Mouse (Mus musculus): ENCODE measurements around the gene Bcr. TPM values are rescaled to one million over a fixed set of nuclear protein-coding genes. Genes with fewer than 3 reads are reported as not detected.

Gene Bcr
- polyA plus RNA-seq, 1 experiment from 2014 or later = 1.8 TPM

GRCm38 (mm10) chr10:75070281-75070976 lies 10.0 kb downstream of the Bcr start:
- H3K27me3 ChIP-seq (ENCODE audit: control insufficient read depth, insufficient read depth, low read depth, low read length) = no peaks in the 10 kb centered on the region
- no peak overlapping the region for H3K27ac ChIP-seq (ENCODE audit: low read length)
- ATAC-seq (ENCODE audit: low read depth) = no peak
- no peaks in the 10 kb centered on the region for H3K36me3 ChIP-seq (ENCODE audit: control insufficient read depth, insufficient read depth)
- peaks cover 10% of the 10 kb centered on the region for H3K4me1 ChIP-seq (ENCODE audit: control insufficient read depth, low read depth, low read length)
- H3K4me2 ChIP-seq (ENCODE audit: low read depth, low read length) = no peak overlapping the region
- H3K9ac ChIP-seq (ENCODE audit: low read depth, low read length) = no peak overlapping the region
- WGBS (ENCODE audit: insufficient replicate concordance) = 46% methylated on average over 11 of the region's 11 CpGs
- H3K4me3 ChIP-seq (ENCODE audit: low read depth, low read length) = no peak overlapping the region
- H3K9me3 ChIP-seq (replicated peaks; ENCODE audit: control insufficient read depth, low read length) = no peaks in the 10 kb centered on the region

DNA sequence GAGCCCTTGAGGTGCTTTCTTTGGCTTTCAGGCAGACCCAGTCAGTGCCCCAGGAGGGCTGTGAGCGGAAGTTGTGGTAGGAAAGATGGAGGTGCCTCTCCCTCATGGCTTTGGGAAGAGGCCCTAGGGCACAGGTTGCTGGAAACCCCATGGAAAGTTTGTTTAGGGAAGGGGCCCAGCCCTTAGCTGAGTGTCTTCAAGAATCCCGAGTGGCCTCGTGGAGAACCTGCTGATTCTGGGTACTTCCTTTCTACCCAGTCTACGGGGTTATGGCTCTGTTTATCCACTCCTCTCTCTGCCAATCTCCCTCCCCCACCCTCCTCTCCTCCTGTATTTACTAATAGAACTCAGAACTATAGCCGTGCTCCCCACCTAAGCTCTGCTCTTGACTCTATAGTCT lies 15.3 kb downstream of the Bcr start:
- no peaks in the 10 kb centered on the region for H3K36me3 ChIP-seq (ENCODE audit: control insufficient read depth, insufficient read depth)
- H3K4me2 ChIP-seq (ENCODE audit: low read depth, low read length) = no peak overlapping the region
- no peaks in the 10 kb centered on the region for H3K9me3 ChIP-seq (replicated peaks; ENCODE audit: control insufficient read depth, low read length)
- H3K27ac ChIP-seq (ENCODE audit: low read length) = no peak overlapping the region
- 44% methylated on average over 5 of the region's 5 CpGs for WGBS (ENCODE audit: insufficient replicate concordance)
- no peak overlapping the region for H3K4me3 ChIP-seq (ENCODE audit: low read depth, low read length)
- no peak for ATAC-seq (ENCODE audit: low read depth)
- H3K4me1 ChIP-seq (ENCODE audit: control insufficient read depth, low read depth, low read length) = peaks cover 17% of the 10 kb centered on the region
- H3K27me3 ChIP-seq (ENCODE audit: control insufficient read depth, insufficient read depth, low read depth, low read length) = no peaks in the 10 kb centered on the region
- H3K9ac ChIP-seq (ENCODE audit: low read depth, low read length) = no peak overlapping the region

DNA sequence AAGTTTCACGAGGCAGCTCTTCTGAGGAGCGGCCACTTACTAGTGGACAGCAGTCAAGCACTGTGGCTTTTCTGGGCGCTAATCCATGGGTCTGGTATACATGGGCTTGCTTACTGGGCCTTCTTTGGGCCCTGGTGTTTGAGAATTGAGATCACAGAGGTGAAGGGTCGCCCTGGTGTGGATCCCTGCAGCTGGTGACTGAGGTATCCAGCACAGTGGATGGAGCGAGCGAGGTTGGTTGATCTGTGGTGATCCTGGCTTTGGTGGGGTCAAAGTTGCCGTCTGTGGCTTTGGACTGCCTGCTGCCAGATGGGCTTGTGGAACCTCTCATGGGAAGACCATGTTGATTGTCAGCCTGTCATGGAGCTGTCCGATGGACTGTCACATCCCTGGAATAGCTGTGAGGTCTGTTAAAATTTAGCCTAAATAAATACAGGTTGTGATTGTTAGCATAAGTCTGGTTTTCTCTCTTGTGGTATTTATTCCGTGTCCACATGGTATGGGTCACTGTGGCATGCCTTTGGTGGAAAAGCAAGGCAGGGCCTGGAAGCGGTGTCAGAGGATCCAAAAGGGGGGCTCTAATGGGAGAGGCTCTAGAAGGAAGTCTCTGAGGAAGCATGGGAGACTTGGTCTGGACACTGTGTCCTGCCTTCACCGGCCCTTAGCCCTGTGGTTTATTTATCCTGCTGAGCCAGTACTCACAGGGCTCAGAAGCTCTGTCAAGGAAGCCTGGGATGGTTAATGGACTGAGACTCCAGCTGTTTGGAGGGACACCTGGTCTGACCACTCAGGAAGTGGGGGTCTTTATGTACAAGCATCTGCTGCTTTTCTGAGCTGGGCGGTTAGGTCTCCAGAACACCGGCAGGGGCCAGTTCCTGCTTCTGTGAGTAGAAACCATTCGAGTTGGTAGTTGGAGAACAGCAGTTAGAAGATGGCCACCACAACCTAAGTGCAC lies 18.1 kb downstream of the Bcr start:
- H3K4me3 ChIP-seq (ENCODE audit: low read depth, low read length) = no peak overlapping the region
- H3K4me1 ChIP-seq (ENCODE audit: control insufficient read depth, low read depth, low read length) = peaks cover 17% of the 10 kb centered on the region
- no peak overlapping the region for H3K9ac ChIP-seq (ENCODE audit: low read depth, low read length)
- no peaks in the 10 kb centered on the region for H3K36me3 ChIP-seq (ENCODE audit: control insufficient read depth, insufficient read depth)
- 40% methylated on average over 14 of the region's 14 CpGs for WGBS (ENCODE audit: insufficient replicate concordance)
- ATAC-seq (ENCODE audit: low read depth) = peak; percentile 77
- peak overlapping the region; percentile 73 for H3K27ac ChIP-seq (ENCODE audit: low read length)
- no peaks in the 10 kb centered on the region for H3K9me3 ChIP-seq (replicated peaks; ENCODE audit: control insufficient read depth, low read length)
- no peaks in the 10 kb centered on the region for H3K27me3 ChIP-seq (ENCODE audit: control insufficient read depth, insufficient read depth, low read depth, low read length)
- H3K4me2 ChIP-seq (ENCODE audit: low read depth, low read length) = no peak overlapping the region

DNA sequence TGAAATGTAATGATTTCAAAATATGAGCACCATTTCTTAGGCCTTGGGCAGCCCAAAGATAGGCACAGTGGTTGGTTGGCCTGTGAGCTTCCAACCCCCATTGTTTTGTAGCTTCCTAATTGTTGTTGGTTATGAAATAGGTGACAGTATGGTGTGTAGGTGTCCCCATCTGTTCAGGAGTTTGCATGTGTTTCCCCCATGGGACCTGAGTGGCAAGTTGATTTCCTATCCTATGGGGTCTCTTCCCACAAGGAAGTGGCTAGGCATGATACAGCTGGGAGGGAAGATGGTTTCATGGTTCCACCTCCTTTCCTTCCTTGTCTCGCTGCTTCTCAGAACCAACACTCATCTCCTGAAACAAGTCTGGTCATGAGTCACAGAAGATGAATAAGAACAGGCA lies 24.9 kb downstream of the Bcr start:
- Histone ChIP-seq H3K36me3 (ENCODE audit: control insufficient read depth, insufficient read depth) (no peaks in the 10 kb centered on the region), H3K9ac (ENCODE audit: low read depth, low read length) (no peak overlapping the region), H3K4me2 (ENCODE audit: low read depth, low read length) (no peak overlapping the region), H3K9me3 (replicated peaks; ENCODE audit: control insufficient read depth, low read length) (no peaks in the 10 kb centered on the region), H3K27ac (ENCODE audit: low read length) (no peak overlapping the region), H3K27me3 (ENCODE audit: control insufficient read depth, insufficient read depth, low read depth, low read length) (no peaks in the 10 kb centered on the region), H3K4me3 (ENCODE audit: low read depth, low read length) (no peak overlapping the region), H3K4me1 (ENCODE audit: control insufficient read depth, low read depth, low read length) (no peaks in the 10 kb centered on the region)
- 39% methylated on average over 1 of the region's 1 CpGs for WGBS (ENCODE audit: insufficient replicate concordance)
- ATAC-seq (ENCODE audit: low read depth) = no peak

- no peak overlapping the region for H3K4me2 ChIP-seq (ENCODE audit: low read depth, low read length)
- H3K36me3 ChIP-seq (ENCODE audit: control insufficient read depth, insufficient read depth) = no peaks in the 10 kb centered on the region
- H3K27me3 ChIP-seq (ENCODE audit: control insufficient read depth, insufficient read depth, low read depth, low read length) = no peaks in the 10 kb centered on the region
- no peak overlapping the region for H3K4me3 ChIP-seq (ENCODE audit: low read depth, low read length)
- no peak for ATAC-seq (ENCODE audit: low read depth)
- no peak overlapping the region for H3K27ac ChIP-seq (ENCODE audit: low read length)
- WGBS (ENCODE audit: insufficient replicate concordance) = 77% methylated on average over 4 of the region's 4 CpGs
- H3K9me3 ChIP-seq (replicated peaks; ENCODE audit: control insufficient read depth, low read length) = no peaks in the 10 kb centered on the region
- H3K4me1 ChIP-seq (ENCODE audit: control insufficient read depth, low read depth, low read length) = no peaks in the 10 kb centered on the region
- no peak overlapping the region for H3K9ac ChIP-seq (ENCODE audit: low read depth, low read length)
Observed at GRCm38 (mm10) chr10:75088471-75088870, 28.1 kb downstream of the Bcr start.

DNA sequence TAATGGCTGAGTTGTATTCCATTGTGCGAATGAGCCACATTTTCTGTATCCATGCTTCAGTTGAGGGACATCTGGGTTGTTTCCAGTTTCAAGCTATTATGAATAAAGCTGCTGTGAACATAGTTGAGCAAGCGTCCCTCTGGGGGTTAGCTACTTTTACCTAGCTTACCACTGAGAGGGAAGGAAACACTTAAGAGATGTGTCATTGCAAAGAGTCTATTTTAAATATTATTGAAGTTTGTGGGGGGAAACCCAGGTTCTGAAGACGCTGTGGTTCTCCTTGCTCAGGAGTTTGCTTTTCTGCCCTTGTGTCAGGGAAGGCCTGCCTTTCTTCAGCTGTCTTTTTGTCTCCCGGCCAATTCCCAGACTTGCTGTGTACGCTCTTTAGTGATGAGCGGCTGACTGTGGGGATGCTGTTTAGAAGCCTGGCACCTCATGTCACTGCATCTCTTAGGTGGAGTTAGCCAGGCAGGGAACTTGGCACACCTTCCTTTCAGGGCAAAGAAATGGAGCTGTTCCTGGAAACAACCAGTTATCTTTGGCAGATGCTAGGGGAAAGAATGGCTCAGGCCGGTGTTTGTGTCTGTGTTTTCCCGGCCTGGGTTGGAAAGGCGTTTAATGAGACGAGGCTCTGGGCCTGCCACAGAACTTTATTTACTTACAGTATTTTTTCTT lies 31.2 kb downstream of the Bcr start:
- no peaks in the 10 kb centered on the region for H3K9me3 ChIP-seq (replicated peaks; ENCODE audit: control insufficient read depth, low read length)
- H3K27ac ChIP-seq (ENCODE audit: low read length) = no peak overlapping the region
- no peak overlapping the region for H3K9ac ChIP-seq (ENCODE audit: low read depth, low read length)
- H3K27me3 ChIP-seq (ENCODE audit: control insufficient read depth, insufficient read depth, low read depth, low read length) = no peaks in the 10 kb centered on the region
- H3K36me3 ChIP-seq (ENCODE audit: control insufficient read depth, insufficient read depth) = no peaks in the 10 kb centered on the region
- WGBS (ENCODE audit: insufficient replicate concordance) = 76% methylated on average over 10 of the region's 10 CpGs
- ATAC-seq (ENCODE audit: low read depth) = no peak
- no peak overlapping the region for H3K4me3 ChIP-seq (ENCODE audit: low read depth, low read length)
- no peaks in the 10 kb centered on the region; the same call in 1 of the 2 replicates for H3K4me1 ChIP-seq (ENCODE audit: control insufficient read depth, low read depth, low read length)
- no peak overlapping the region for H3K4me2 ChIP-seq (ENCODE audit: low read depth, low read length)

DNA sequence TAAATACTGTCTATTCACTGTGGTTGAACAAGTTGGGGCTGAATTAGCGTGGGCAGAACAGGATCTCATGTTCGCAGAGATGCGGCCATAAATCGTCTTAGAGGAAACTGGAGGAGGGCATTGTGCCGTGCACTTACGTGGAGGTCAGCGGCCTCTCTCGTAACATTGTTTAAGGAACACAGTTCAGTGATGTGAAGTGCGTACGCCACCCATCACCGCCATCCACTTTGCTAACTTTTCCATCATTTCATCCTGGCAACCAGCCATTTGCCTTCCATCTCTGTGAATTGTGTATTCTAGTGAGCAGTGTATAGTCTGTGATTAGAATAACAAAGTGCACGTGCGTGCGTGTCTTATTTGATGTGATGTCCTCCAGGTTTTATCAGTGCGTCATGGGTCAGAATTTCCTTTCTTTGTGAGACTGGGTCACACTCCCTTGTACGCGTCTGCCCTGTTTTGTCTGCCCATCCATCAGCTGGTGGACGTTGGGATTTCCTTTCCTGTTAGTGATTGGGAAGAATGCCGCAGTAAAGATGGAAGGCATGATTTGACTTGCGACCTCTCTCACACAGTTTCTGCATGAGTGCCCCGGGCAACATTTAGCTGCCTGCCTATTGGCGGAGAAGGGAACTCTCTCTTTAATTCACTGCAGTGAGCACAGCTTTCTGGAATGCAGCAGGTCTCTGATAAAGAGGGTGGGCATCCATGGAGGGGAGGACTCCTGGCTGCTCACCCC lies 33.0 kb downstream of the Bcr start:
- H3K4me2 ChIP-seq (ENCODE audit: low read depth, low read length) = no peak overlapping the region
- no peak for ATAC-seq (ENCODE audit: low read depth)
- H3K27ac ChIP-seq (ENCODE audit: low read length) = no peak overlapping the region
- no peak overlapping the region for H3K9ac ChIP-seq (ENCODE audit: low read depth, low read length)
- H3K4me3 ChIP-seq (ENCODE audit: low read depth, low read length) = no peak overlapping the region
- H3K36me3 ChIP-seq (ENCODE audit: control insufficient read depth, insufficient read depth) = no peaks in the 10 kb centered on the region
- H3K4me1 ChIP-seq (ENCODE audit: control insufficient read depth, low read depth, low read length) = peaks cover under 1% of the 10 kb centered on the region
- no peaks in the 10 kb centered on the region for H3K9me3 ChIP-seq (replicated peaks; ENCODE audit: control insufficient read depth, low read length)
- WGBS (ENCODE audit: insufficient replicate concordance) = 52% methylated on average over 22 of the region's 22 CpGs
- H3K27me3 ChIP-seq (ENCODE audit: control insufficient read depth, insufficient read depth, low read depth, low read length) = no peaks in the 10 kb centered on the region

DNA sequence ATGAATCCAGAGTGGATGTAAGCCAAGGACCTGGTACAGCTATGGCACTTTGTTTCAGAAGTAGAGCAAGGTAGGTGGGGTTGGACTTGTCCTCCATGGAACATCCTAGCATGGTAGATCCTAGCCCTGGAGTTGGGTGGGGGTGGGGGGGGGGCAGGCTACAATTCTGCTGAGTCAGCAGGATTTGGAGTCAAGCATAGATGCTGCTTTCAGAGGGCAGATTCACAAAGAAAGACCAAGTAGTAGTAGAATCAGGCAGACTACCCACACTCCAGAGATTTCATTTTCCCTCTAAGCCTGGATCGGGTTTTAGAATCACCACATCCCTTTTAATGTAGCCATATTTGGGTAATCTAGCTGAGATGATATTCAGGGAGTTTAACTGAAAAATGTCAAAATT lies 33.9 kb downstream of the Bcr start:
- WGBS (ENCODE audit: insufficient replicate concordance) = 69% methylated on average over 1 of the region's 1 CpGs
- H3K4me2 ChIP-seq (ENCODE audit: low read depth, low read length) = no peak overlapping the region
- H3K4me3 ChIP-seq (ENCODE audit: low read depth, low read length) = no peak overlapping the region
- no peaks in the 10 kb centered on the region for H3K36me3 ChIP-seq (ENCODE audit: control insufficient read depth, insufficient read depth)
- H3K27ac ChIP-seq (ENCODE audit: low read length) = no peak overlapping the region
- peaks cover 5% of the 10 kb centered on the region for H3K4me1 ChIP-seq (ENCODE audit: control insufficient read depth, low read depth, low read length)
- ATAC-seq (ENCODE audit: low read depth) = no peak
- no peaks in the 10 kb centered on the region for H3K27me3 ChIP-seq (ENCODE audit: control insufficient read depth, insufficient read depth, low read depth, low read length)
- no peak overlapping the region for H3K9ac ChIP-seq (ENCODE audit: low read depth, low read length)
- no peaks in the 10 kb centered on the region for H3K9me3 ChIP-seq (replicated peaks; ENCODE audit: control insufficient read depth, low read length)
